Mouse (Mus musculus) intestine, postnatal 0 days (tissue): ENCODE measurements around the gene Tle4. TPM values are rescaled to one million over a fixed set of nuclear protein-coding genes. Genes with fewer than 3 reads are reported as not detected.

Experiments used
- ATAC-seq: fragments of 200-750 bp; cut with Nextera tagmentation; 2 replicates; pipeline ENCODE4 v1.8.0; 2017; ENCODE audit warnings: mild to moderate bottlenecking, moderate TSS enrichment, moderate library complexity
- H3K27ac ChIP-seq: fragments of 300-500 bp; sonication (generic); 2 replicates; pipeline ENCODE4 v1.5.1; 2014; ENCODE audit warnings: mild to moderate bottlenecking, low read depth, low read length, moderate library complexity
- H3K27me3 ChIP-seq: fragments of 300-500 bp; sonication (generic); replicated peaks from 2 replicates; pipeline ENCODE4 v1.6.1; 2014; ENCODE audit warnings: low read length, mixed read lengths; ENCODE audit not compliant: control insufficient read depth, insufficient read depth
- H3K36me3 ChIP-seq: fragments of 300-500 bp; sonication (generic); 2 replicates; pipeline ENCODE4 v1.6.1; 2014; ENCODE audit warnings: mild to moderate bottlenecking, moderate library complexity; ENCODE audit not compliant: control insufficient read depth, insufficient read depth
- H3K4me1 ChIP-seq: fragments of 300-500 bp; sonication (generic); replicated peaks from 2 replicates; pipeline ENCODE4 v1.6.1; 2014; ENCODE audit warnings: antibody characterized with exemption, low read length, mixed read lengths; ENCODE audit not compliant: control insufficient read depth, insufficient read depth
- H3K4me2 ChIP-seq: fragments of 300-500 bp; sonication (generic); replicated peaks from 2 replicates; pipeline ENCODE4 v1.6.1; 2014; ENCODE audit warnings: low read depth, mild to moderate bottlenecking, moderate library complexity
- H3K4me3 ChIP-seq: fragments of 300-500 bp; sonication (generic); 2 replicates; pipeline ENCODE4 v1.5.1; 2014; ENCODE audit warnings: low read depth, low read length
- H3K9ac ChIP-seq: fragments of 300-500 bp; sonication (generic); 2 replicates; pipeline ENCODE4 v1.6.1; 2014; ENCODE audit warnings: mild to moderate bottlenecking, low read depth, low read length
- H3K9me3 ChIP-seq: fragments of 300-500 bp; sonication (generic); 2 replicates; pipeline ENCODE4 v1.6.1; 2016; ENCODE audit warnings: mixed run types; ENCODE audit not compliant: control insufficient read depth
- CTCF ChIP-seq: sonication (generic); IDR thresholded peaks from 2 replicates; pipeline ENCODE4 v1.5.1; 2016; ENCODE audit warnings: low read depth, mild to moderate bottlenecking, control low read depth, antibody characterized with exemption, moderate library complexity
- WGBS: fragments of 180-500 bp; shearing (Covaris S2); extraction: QIAGEN DNeasy Blood & Tissue Kit; methylation state at CpG from one replicate; pipeline ENCODE4 v1.1.7; 2014; 5-methylcytosine and 5-hydroxymethylcytosine counted together
- polyA plus RNA-seq: library from polyadenylated mRNA; unstranded; fragments of >200 nt; fragmentation: Nextera tagmentation; extraction: Ambion mirVana; gene quantifications from 2 replicates; pipeline ENCODE4 v1.2.1, GENCODE M21; 2015

Gene Tle4
- polyA plus RNA-seq, 1 experiment from 2014 or later: 18.5 TPM

- no peak overlapping the region for H3K27ac ChIP-seq
- no peaks in the 10 kb centered on the region for H3K27me3 ChIP-seq
- H3K9me3 ChIP-seq: no peaks in the 10 kb centered on the region
- no peak overlapping the region for H3K4me2 ChIP-seq
- H3K4me1 ChIP-seq: no peaks in the 10 kb centered on the region
- ATAC-seq: no peak
- H3K4me3 ChIP-seq: no peak overlapping the region
- H3K36me3 ChIP-seq: no peaks in the 10 kb centered on the region
- no peak overlapping the region for H3K9ac ChIP-seq
- WGBS: 90% methylated on average over 7 of the region's 7 CpGs
- no peak for TF ChIP-seq CTCF
These were observed 165.4 kb downstream of the Tle4 start for GRCm38 (mm10) chr19:14432436-14432835.

DNA sequence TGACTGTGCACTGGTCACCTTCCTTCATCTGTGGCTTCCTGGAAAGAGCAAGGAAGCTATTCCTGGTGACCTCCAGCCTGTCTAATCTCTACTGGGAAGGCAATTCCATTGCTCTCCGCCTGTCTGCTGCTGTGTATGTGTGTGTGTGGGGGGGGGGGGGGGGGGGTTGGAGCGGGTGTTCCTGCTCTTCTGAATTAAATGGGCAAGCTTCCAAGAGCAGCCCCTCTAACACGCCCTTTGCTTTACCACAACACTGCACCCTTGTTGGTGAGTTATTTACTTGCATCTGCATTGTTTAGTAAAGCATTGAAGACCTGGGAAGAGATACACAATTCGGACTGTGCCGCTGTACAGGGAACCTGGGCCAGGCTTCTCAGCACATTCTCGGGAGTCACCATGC lies 170.9 kb downstream of the Tle4 start:
- no peaks in the 10 kb centered on the region for H3K36me3 ChIP-seq
- 50% methylated on average over 6 of the region's 6 CpGs for WGBS
- H3K9me3 ChIP-seq: no peaks in the 10 kb centered on the region
- H3K9ac ChIP-seq: no peak overlapping the region
- H3K27ac ChIP-seq: no peak overlapping the region
- H3K4me1 ChIP-seq: 0 out of 2 replicates have a peak, but pooled peaks cover 3% of the 10 kb centered on the region
- peak overlapping the region; percentile 47; the same call in 1 of the 2 replicates for H3K4me2 ChIP-seq
- H3K27me3 ChIP-seq: no peaks in the 10 kb centered on the region
- H3K4me3 ChIP-seq: no peak overlapping the region
- no peak for TF ChIP-seq CTCF
- ATAC-seq: no peak

- Histone ChIP-seq H3K9ac (no peak overlapping the region), H3K36me3 (no peaks in the 10 kb centered on the region), H3K4me2 (peak overlapping the region; percentile 47), H3K4me3 (no peak overlapping the region), H3K9me3 (no peaks in the 10 kb centered on the region), H3K27me3 (no peaks in the 10 kb centered on the region), H3K4me1 (0 out of 2 replicates have a peak, but pooled peaks cover 3% of the 10 kb centered on the region), H3K27ac (no peak overlapping the region)
- ATAC-seq: 0 out of 2 replicates have a peak, but pooled peaks have one; percentile 16
- TF ChIP-seq CTCF: no peak
- 34% methylated on average over 19 of the region's 19 CpGs for WGBS
These were observed 171.5 kb downstream of the Tle4 start for GRCm38 (mm10) chr19:14426244-14426868.

GRCm38 (mm10) chr19:14425122-14425521 lies 172.7 kb downstream of the Tle4 start:
- Histone ChIP-seq H3K9ac (no peak overlapping the region), H3K27ac (no peak overlapping the region), H3K4me3 (no peak overlapping the region), H3K4me1 (0 out of 2 replicates have a peak, but pooled peaks cover 3% of the 10 kb centered on the region), H3K36me3 (no peaks in the 10 kb centered on the region), H3K27me3 (no peaks in the 10 kb centered on the region), H3K9me3 (no peaks in the 10 kb centered on the region), H3K4me2 (no peak overlapping the region)
- no peak for ATAC-seq
- WGBS: 34% methylated on average over 6 of the region's 6 CpGs
- peak; percentile 52 for TF ChIP-seq CTCF

DNA sequence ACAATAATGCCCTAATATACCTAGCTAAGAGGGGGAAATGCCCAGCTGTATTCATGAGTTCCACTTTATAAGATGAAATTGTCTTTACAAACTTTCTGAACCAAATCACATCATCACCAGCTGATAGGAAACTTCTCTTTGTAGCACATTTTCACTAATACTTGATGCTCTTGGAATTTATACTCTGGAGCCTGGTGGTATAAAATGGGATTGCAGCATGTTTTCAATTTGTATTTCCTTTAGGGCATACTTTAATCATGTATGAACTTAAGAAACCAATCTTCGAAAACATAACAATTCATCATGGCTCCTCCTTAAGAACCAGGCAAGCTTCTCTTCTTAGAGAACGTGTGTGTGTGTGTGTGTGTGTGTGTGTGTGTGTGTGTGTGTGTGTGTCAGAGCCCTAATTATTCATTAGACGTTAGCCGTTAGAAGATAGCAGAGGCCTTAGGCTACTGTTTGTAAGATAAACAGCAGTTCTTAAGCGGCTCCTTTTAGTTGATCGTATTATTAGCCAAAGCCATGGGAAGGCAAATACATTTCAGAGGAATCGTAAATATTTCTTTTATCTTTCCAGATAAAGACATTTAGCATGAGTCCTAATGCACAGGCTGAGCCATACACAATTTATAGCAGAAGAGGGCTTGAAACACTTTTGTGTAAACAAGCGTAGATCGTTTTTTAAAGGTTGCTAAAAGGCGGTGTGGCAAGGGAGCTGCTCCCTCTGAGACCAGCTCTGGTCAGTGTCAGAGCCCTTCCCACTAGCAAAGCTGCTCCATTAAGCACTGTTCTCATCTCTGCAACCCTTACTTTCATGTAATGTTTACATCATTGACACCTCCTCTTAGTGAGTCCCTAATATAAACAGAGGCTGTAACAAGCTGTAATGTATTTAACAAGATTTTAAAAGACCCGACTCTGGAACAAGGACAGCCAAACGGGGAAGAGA lies 173.6 kb downstream of the Tle4 start:
- 0 out of 2 replicates have a peak, but pooled peaks have one; percentile 36 for ATAC-seq
- Histone ChIP-seq H3K4me3 (no peak overlapping the region), H3K4me1 (0 out of 2 replicates have a peak, but pooled peaks cover 3% of the 10 kb centered on the region), H3K4me2 (no peak overlapping the region), H3K9me3 (no peaks in the 10 kb centered on the region), H3K36me3 (no peaks in the 10 kb centered on the region), H3K27ac (no peak overlapping the region), H3K9ac (no peak overlapping the region), H3K27me3 (no peaks in the 10 kb centered on the region)
- 20% methylated on average over 12 of the region's 12 CpGs for WGBS
- TF ChIP-seq CTCF: peak; percentile 33; the same call in 1 of the 2 replicates

DNA sequence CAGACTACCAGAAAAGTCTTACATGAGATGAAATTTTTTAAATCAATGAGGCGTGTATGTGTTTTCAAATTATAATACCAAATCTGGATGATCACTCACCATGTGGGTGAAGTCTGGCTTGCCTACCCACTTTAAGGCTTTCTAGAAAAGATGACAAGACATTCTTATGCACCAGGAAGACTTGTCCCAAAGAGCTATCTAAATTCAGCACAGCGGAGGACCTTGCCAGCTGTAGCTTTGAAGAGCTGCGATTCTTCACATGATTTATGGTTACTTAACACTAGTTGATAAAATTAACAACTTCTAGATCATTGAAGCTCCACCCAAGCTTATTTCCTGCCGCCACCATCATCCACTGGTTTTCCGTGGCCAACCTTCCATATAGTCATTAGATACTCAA lies 176.2 kb downstream of the Tle4 start:
- Histone ChIP-seq H3K4me2 (no peak overlapping the region), H3K9me3 (no peaks in the 10 kb centered on the region), H3K27ac (no peak overlapping the region), H3K4me1 (0 out of 2 replicates have a peak, but pooled peaks cover under 1% of the 10 kb centered on the region), H3K4me3 (no peak overlapping the region), H3K9ac (no peak overlapping the region), H3K27me3 (no peaks in the 10 kb centered on the region), H3K36me3 (no peaks in the 10 kb centered on the region)
- no peak for ATAC-seq
- 67% methylated on average over 5 of the region's 5 CpGs for WGBS
- TF ChIP-seq CTCF: no peak
